Mouse (Mus musculus) liver, embryonic 11.5 days (tissue): ENCODE measurements at regions not wholly inside any gene's neighbourhood (a gene's known extent, or its start where the extent isn't known, plus 50 kb on each side); places are given as distances from the start of the nearest gene placed in this dataset.

Source experiments
- ATAC-seq: fragments of 200-750 bp; cut with Nextera tagmentation; replicated peaks from 2 replicates; pipeline ENCODE4 v1.8.0; 2017; ENCODE audit warnings: moderate number of reproducible peaks, mild to moderate bottlenecking, moderate TSS enrichment, moderate library complexity; ENCODE audit not compliant: low FRiP score
- DNase-seq: peaks from one replicate; pipeline ENCODE4 v3.0.0-alpha.2; 2017; ENCODE audit warnings: low spot score
- H3K27ac ChIP-seq: fragments of 300-500 bp; sonication (generic); 2 replicates; pipeline ENCODE4 v1.5.1; 2014; ENCODE audit warnings: mild to moderate bottlenecking, low read depth, low read length, control low read depth
- H3K27me3 ChIP-seq: fragments of 300-500 bp; sonication (generic); replicated peaks from 2 replicates; pipeline ENCODE4 v1.6.1; 2014; ENCODE audit warnings: low read length, mixed read lengths; ENCODE audit not compliant: control insufficient read depth, insufficient read depth
- H3K36me3 ChIP-seq: fragments of 300-500 bp; sonication (generic); 2 replicates; pipeline ENCODE4 v1.6.1; 2014; ENCODE audit warnings: mild to moderate bottlenecking, low read length, moderate library complexity, mixed read lengths; ENCODE audit not compliant: control insufficient read depth, insufficient read depth
- H3K4me1 ChIP-seq: fragments of 300-500 bp; sonication (generic); replicated peaks from 2 replicates; pipeline ENCODE4 v1.6.1; 2014; ENCODE audit warnings: low read length, mixed read lengths; ENCODE audit not compliant: control insufficient read depth, insufficient read depth
- H3K4me2 ChIP-seq: fragments of 300-500 bp; sonication (generic); 2 replicates; pipeline ENCODE4 v1.6.1; 2014; ENCODE audit warnings: mild to moderate bottlenecking, control low read depth, moderate library complexity
- H3K4me3 ChIP-seq: fragments of 300-500 bp; sonication (generic); 2 replicates; pipeline ENCODE4 v1.5.1; 2014; ENCODE audit warnings: low read depth, low read length, control low read depth
- H3K9ac ChIP-seq: fragments of 300-500 bp; sonication (generic); 2 replicates; pipeline ENCODE4 v1.6.1; 2014; ENCODE audit warnings: low read depth, low read length, control low read depth
- H3K9me3 ChIP-seq: fragments of 300-500 bp; sonication (generic); 2 replicates; pipeline ENCODE4 v1.6.1; 2016; ENCODE audit warnings: low read length, inconsistent platforms, mixed read lengths; ENCODE audit not compliant: control insufficient read depth
- WGBS: fragments of 180-500 bp; shearing (Covaris S2); extraction: QIAGEN DNeasy Blood & Tissue Kit; methylation state at CpG from one replicate; pipeline ENCODE4 v1.1.7; 2014; 5-methylcytosine and 5-hydroxymethylcytosine counted together

GRCm38 (mm10) chr9:88030509-88031148 lies 296.4 kb upstream of the Nt5e start:
- no peaks in the 10 kb centered on the region for H3K27me3 ChIP-seq
- H3K36me3 ChIP-seq, result no peaks in the 10 kb centered on the region
- 83% methylated on average over 6 of the region's 6 CpGs for WGBS
- H3K9me3 ChIP-seq, result no peaks in the 10 kb centered on the region
- H3K4me1 ChIP-seq, result no peaks in the 10 kb centered on the region
- no peak for DNase-seq
- no peak overlapping the region for H3K27ac ChIP-seq
- no peak overlapping the region for H3K4me3 ChIP-seq
- no peak overlapping the region for H3K9ac ChIP-seq
- no peak for ATAC-seq
- no peak overlapping the region for H3K4me2 ChIP-seq

- Histone ChIP-seq H3K4me2 (no peak overlapping the region), H3K9me3 (no peaks in the 10 kb centered on the region), H3K36me3 (no peaks in the 10 kb centered on the region), H3K4me1 (no peaks in the 10 kb centered on the region), H3K9ac (no peak overlapping the region), H3K27me3 (no peaks in the 10 kb centered on the region), H3K27ac (no peak overlapping the region), H3K4me3 (no peak overlapping the region)
- ATAC-seq (no peak), DNase-seq (no peak)
- 83% methylated on average over 7 of the region's 7 CpGs for WGBS
Observed at GRCm38 (mm10) chr9:88037560-88037959, 289.4 kb upstream of the Nt5e start.

- H3K9ac ChIP-seq, result no peak overlapping the region
- ATAC-seq (no peak), DNase-seq (no peak)
- H3K4me3 ChIP-seq, result no peak overlapping the region
- H3K4me2 ChIP-seq, result no peak overlapping the region
- H3K27me3 ChIP-seq, result no peaks in the 10 kb centered on the region
- WGBS, result 75% methylated on average over 13 of the region's 13 CpGs
- H3K4me1 ChIP-seq, result no peaks in the 10 kb centered on the region
- H3K27ac ChIP-seq, result no peak overlapping the region
- H3K36me3 ChIP-seq, result no peaks in the 10 kb centered on the region
- H3K9me3 ChIP-seq, result no peaks in the 10 kb centered on the region
Observed at GRCm38 (mm10) chr9:88049270-88049669, 277.7 kb upstream of the Nt5e start.

DNA sequence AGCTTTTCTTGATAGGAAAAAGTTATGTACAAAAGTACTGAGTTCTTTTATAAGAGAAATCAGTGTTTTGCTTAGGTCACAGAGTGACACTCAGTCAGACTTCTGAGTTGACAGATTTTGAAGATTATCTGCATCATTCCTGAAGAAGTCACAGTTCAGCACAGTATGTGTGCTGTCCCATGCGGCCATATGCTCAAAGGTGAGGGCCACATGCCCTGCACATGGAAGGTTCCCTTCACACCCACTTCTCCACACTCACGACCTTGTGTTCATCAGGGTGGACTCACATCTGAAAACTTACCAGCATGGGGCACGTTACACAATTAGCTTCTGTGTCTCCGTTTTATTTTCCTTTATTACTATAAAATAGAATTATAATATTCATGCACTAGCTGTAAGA lies 277.2 kb upstream of the Nt5e start:
- Histone ChIP-seq H3K9ac (no peak overlapping the region), H3K4me3 (no peak overlapping the region), H3K27ac (no peak overlapping the region), H3K4me2 (no peak overlapping the region), H3K4me1 (no peaks in the 10 kb centered on the region), H3K36me3 (no peaks in the 10 kb centered on the region), H3K9me3 (no peaks in the 10 kb centered on the region), H3K27me3 (no peaks in the 10 kb centered on the region)
- DNase-seq (no peak), ATAC-seq (no peak)
- WGBS, result 80% methylated on average over 4 of the region's 4 CpGs

DNA sequence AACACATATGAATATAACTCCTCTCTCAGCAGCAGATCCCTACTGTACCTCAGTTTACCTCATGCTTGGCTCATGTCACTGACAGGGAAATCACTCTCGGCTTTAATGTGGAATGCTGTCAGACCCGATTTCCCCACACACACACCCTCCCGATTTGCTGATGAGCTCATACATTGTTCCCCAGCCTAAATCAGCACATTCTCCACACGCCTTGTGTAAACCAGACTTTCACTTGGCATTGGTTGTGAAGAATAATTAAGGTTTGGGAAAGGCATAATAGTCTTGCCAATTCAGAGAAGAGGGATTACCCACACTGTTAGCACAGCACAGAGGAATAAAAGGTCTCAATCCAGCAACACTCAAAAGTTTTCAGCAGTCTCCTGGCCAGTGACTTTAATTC lies 268.4 kb upstream of the Nt5e start:
- Histone ChIP-seq H3K9me3 (no peaks in the 10 kb centered on the region), H3K36me3 (no peaks in the 10 kb centered on the region), H3K27ac (no peak overlapping the region), H3K9ac (no peak overlapping the region), H3K4me1 (no peaks in the 10 kb centered on the region), H3K4me3 (no peak overlapping the region), H3K27me3 (no peaks in the 10 kb centered on the region), H3K4me2 (no peak overlapping the region)
- WGBS, result 73% methylated on average over 4 of the region's 4 CpGs
- DNase-seq, result no peak
- no peak for ATAC-seq

DNA sequence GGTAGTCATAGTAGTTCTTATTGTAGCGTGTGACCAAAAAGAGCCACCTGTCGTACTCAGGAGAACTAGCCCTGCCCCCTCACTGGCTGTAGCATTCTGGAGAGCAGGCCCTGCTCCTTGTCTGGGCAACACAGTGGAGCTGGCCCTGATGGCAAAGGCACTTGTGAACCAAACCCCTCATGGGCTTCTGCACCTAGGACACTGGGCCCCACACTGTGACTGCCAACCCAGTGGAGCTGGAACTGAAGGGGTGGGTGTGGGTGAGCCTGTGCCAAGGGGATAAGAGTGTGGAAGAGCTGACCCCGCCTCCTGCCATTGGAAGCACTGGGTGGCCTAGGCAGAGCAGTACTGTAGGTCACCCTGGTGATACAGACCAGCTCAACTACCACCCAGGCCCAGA lies 268.0 kb upstream of the Nt5e start:
- H3K36me3 ChIP-seq, result no peaks in the 10 kb centered on the region
- DNase-seq (no peak), ATAC-seq (no peak)
- no peak overlapping the region for H3K9ac ChIP-seq
- H3K4me2 ChIP-seq, result no peak overlapping the region
- no peaks in the 10 kb centered on the region for H3K27me3 ChIP-seq
- 74% methylated on average over 3 of the region's 3 CpGs for WGBS
- H3K4me1 ChIP-seq, result no peaks in the 10 kb centered on the region
- H3K4me3 ChIP-seq, result no peak overlapping the region
- H3K9me3 ChIP-seq, result no peaks in the 10 kb centered on the region
- H3K27ac ChIP-seq, result no peak overlapping the region

GRCm38 (mm10) chr9:88063973-88064676 lies 262.9 kb upstream of the Nt5e start:
- no peaks in the 10 kb centered on the region for H3K36me3 ChIP-seq
- no peak overlapping the region for H3K9ac ChIP-seq
- no peaks in the 10 kb centered on the region for H3K4me1 ChIP-seq
- no peaks in the 10 kb centered on the region for H3K27me3 ChIP-seq
- H3K27ac ChIP-seq, result no peak overlapping the region
- no peak for DNase-seq
- ATAC-seq, result no peak
- H3K4me3 ChIP-seq, result no peak overlapping the region
- WGBS, result 60% methylated on average over 3 of the region's 3 CpGs
- H3K4me2 ChIP-seq, result no peak overlapping the region
- no peaks in the 10 kb centered on the region for H3K9me3 ChIP-seq

DNA sequence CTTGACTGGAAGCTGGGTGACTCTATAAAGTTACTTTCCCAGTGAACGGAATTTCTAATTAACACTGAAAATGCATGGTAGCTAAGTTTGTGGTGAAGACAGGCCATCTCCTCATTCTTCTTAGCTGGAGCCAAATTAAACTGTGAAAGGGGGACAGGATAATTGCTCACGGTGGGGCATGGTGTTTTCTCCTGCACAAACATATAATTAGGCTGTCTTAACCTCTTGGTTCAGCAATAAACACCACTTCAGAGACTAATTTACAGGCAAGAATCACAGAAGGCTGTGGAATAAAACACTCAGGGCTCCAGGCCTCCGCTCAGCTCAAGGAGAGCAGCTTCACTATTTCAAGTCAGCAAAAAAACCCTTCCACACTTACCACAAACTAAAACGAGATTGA lies 261.9 kb upstream of the Nt5e start:
- Histone ChIP-seq H3K9me3 (no peaks in the 10 kb centered on the region), H3K27me3 (no peaks in the 10 kb centered on the region), H3K4me3 (no peak overlapping the region), H3K36me3 (no peaks in the 10 kb centered on the region), H3K27ac (no peak overlapping the region), H3K9ac (no peak overlapping the region), H3K4me2 (no peak overlapping the region), H3K4me1 (no peaks in the 10 kb centered on the region)
- ATAC-seq, result no peak
- no peak for DNase-seq
- 69% methylated on average over 4 of the region's 4 CpGs for WGBS

GRCm38 (mm10) chr9:88065777-88066176 lies 261.2 kb upstream of the Nt5e start:
- DNase-seq (no peak), ATAC-seq (no peak)
- no peaks in the 10 kb centered on the region for H3K4me1 ChIP-seq
- 71% methylated on average over 7 of the region's 7 CpGs for WGBS
- no peak overlapping the region for H3K4me3 ChIP-seq
- no peaks in the 10 kb centered on the region for H3K9me3 ChIP-seq
- no peak overlapping the region for H3K27ac ChIP-seq
- H3K9ac ChIP-seq, result no peak overlapping the region
- H3K36me3 ChIP-seq, result no peaks in the 10 kb centered on the region
- H3K4me2 ChIP-seq, result no peak overlapping the region
- H3K27me3 ChIP-seq, result no peaks in the 10 kb centered on the region
